In the genomic region with DNA sequence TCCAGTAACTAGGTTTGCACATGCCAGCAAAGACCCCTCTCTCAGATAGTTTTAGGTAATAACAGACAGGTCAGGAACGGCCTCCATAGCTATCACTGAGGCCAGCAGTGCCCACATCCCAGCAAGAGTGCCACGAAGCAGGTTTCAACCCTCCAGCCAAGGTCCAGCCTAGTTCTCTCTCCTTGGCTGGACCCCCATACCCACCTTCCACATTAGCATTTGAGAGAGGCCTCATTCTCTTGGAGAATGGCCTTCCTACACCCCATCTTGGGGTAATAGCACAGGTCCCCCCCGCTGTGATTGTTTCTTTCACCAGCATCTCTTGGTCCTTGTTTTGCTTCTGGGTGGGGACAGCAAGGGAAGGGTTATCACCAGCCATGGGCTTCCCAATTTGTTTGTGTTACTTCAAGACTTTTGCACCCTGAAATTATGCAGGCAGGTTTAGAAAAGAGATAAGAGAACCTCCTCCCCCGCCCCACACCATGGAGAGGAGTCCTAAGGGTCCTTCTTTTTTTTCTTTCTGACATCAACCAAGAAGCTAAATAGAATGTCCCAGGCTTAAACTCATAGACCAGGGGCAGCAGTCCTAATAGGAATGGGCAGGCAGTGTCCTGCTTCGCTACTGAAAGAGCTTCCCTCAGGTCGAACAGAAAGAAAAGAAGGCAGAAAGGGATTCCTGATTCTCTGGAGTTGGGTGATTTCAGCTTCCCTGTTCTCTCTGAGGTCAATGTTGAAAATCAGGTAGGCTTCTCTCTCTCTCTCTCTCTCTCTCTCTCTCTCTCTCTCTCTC, we compare ENCODE assay signal across 20 mouse cellular contexts. TPM values are rescaled to one million over a fixed set of nuclear protein-coding genes. Genes with fewer than 3 reads are reported as not detected.
DNase-seq lines count a peak whose midpoint lies in the region; ATAC-seq lines count a peak whose summit lies in the region.
"Had no signal": no experiment of that assay in that cellular context is flagged by ENCODE, and none has a peak within 500 bp of the region (broad histone marks: within the 10 kb centered on the region; RNA-seq: fewer than 3 reads in every experiment).

No protein-coding gene starts in this region.

- 8% methylated on average over 6 of the region's 6 CpGs for WGBS in embryonic facial prominence, embryonic 12.5 days
- 2% methylated on average over 6 of the region's 6 CpGs for WGBS in embryonic facial prominence, embryonic 10.5 days
- WGBS in hindbrain, embryonic 13.5 days = 5% methylated on average over 6 of the region's 6 CpGs
- 8% methylated on average over 6 of the region's 6 CpGs for WGBS in midbrain, embryonic 11.5 days
- 2% methylated on average over 6 of the region's 6 CpGs for WGBS in neural tube, embryonic 12.5 days

- peaks cover 86% of the 10 kb centered on the region for H3K27me3 ChIP-seq in embryonic facial prominence, embryonic 12.5 days
- H3K27me3 ChIP-seq in embryonic facial prominence, embryonic 10.5 days (replicated peaks; ENCODE audit: low read depth, poor library complexity, severe bottlenecking) = peaks cover 100% of the 10 kb centered on the region
- H3K27me3 ChIP-seq in hindbrain, embryonic 13.5 days = peaks cover 91% of the 10 kb centered on the region
- H3K27me3 ChIP-seq in midbrain, embryonic 11.5 days (ENCODE audit: control insufficient read depth, insufficient read depth, low read length) = peaks cover 76% of the 10 kb centered on the region
- H3K27me3 ChIP-seq in neural tube, embryonic 12.5 days (replicated peaks) = peaks cover 92% of the 10 kb centered on the region

- H3K4me2 ChIP-seq in embryonic facial prominence, embryonic 12.5 days (replicated peaks) = no peak overlapping the region
- H3K4me2 ChIP-seq in hindbrain, embryonic 13.5 days = peak overlapping the region; percentile 61
- peak overlapping the region; percentile 82 for H3K4me2 ChIP-seq in midbrain, embryonic 11.5 days
- 0 out of 2 replicates have a peak overlapping the region, but pooled peaks have one; percentile 1 for H3K4me2 ChIP-seq in neural tube, embryonic 12.5 days (replicated peaks)

- H3K9me3 ChIP-seq in embryonic facial prominence, embryonic 12.5 days = no peaks in the 10 kb centered on the region
- no peaks in the 10 kb centered on the region for H3K9me3 ChIP-seq in embryonic facial prominence, embryonic 10.5 days
- H3K9me3 ChIP-seq in hindbrain, embryonic 13.5 days = no peaks in the 10 kb centered on the region
- no peaks in the 10 kb centered on the region for H3K9me3 ChIP-seq in midbrain, embryonic 11.5 days (ENCODE audit: control insufficient read depth, low read length)
- H3K9me3 ChIP-seq in neural tube, embryonic 12.5 days = no peaks in the 10 kb centered on the region
- H3K9me3 ChIP-seq: heart, embryonic 15.5 days had no signal

- peaks cover 9% of the 10 kb centered on the region; the same call in 1 of the 2 replicates for H3K4me1 ChIP-seq in embryonic facial prominence, embryonic 12.5 days
- peaks cover 30% of the 10 kb centered on the region for H3K4me1 ChIP-seq in embryonic facial prominence, embryonic 10.5 days
- H3K4me1 ChIP-seq in hindbrain, embryonic 13.5 days (replicated peaks) = peaks cover 23% of the 10 kb centered on the region
- peaks cover 12% of the 10 kb centered on the region for H3K4me1 ChIP-seq in midbrain, embryonic 11.5 days (ENCODE audit: control insufficient read depth, insufficient read depth, low read length)
- H3K4me1 ChIP-seq in neural tube, embryonic 12.5 days = peaks cover 19% of the 10 kb centered on the region

- DNase-seq in embryonic facial prominence, embryonic 10.5 days (ENCODE audit: low spot score) = no peak
- peak; percentile 93 for DNase-seq in midbrain, embryonic 11.5 days (ENCODE audit: low spot score, missing footprints)
- DNase-seq in frontal cortex, postnatal 10 days (ENCODE audit: low spot score in 2 of 2) = no peak
- no peak for DNase-seq in adrenal gland, postnatal 36 days
- no peak for DNase-seq in left cerebral cortex, adult 9 months (ENCODE audit: low spot score in 2 of 2)
- DNase-seq: adrenal gland, adult 2 months; layer of hippocampus, adult 9-11 months; liver, postnatal 0 days; thymus, postnatal 36 days had no signal

- no peak for ATAC-seq in embryonic facial prominence, embryonic 12.5 days (ENCODE audit: insufficient number of reproducible peaks, insufficient read depth, low FRiP score, low TSS enrichment)
- no peak for ATAC-seq in hindbrain, embryonic 13.5 days (ENCODE audit: low FRiP score)
- no peak for ATAC-seq in midbrain, embryonic 11.5 days (ENCODE audit: low FRiP score)
- ATAC-seq in neural tube, embryonic 12.5 days (ENCODE audit: low FRiP score, low read depth) = no peak
- ATAC-seq: inflammation-experienced regulatory T-cells, adult 6 months; liver, postnatal 0 days had no signal

- peak overlapping the region; percentile 44; the same call in 1 of the 2 replicates for H3K4me3 ChIP-seq in embryonic facial prominence, embryonic 12.5 days
- H3K4me3 ChIP-seq in embryonic facial prominence, embryonic 10.5 days = no peak overlapping the region
- H3K4me3 ChIP-seq in hindbrain, embryonic 13.5 days = peak overlapping the region; percentile 47
- H3K4me3 ChIP-seq in midbrain, embryonic 11.5 days (ENCODE audit: low read depth, low read length) = peak overlapping the region; percentile 57
- 0 out of 2 replicates have a peak overlapping the region, but pooled peaks have one; percentile 41 for H3K4me3 ChIP-seq in neural tube, embryonic 12.5 days

- no peak overlapping the region for H3K9ac ChIP-seq in embryonic facial prominence, embryonic 12.5 days
- H3K9ac ChIP-seq in hindbrain, embryonic 13.5 days = peak overlapping the region; percentile 77
- peak overlapping the region; percentile 80 for H3K9ac ChIP-seq in midbrain, embryonic 11.5 days (ENCODE audit: low read length)
- 0 out of 2 replicates have a peak overlapping the region, but pooled peaks have one; percentile 29 for H3K9ac ChIP-seq in neural tube, embryonic 12.5 days
- H3K9ac ChIP-seq: heart, embryonic 15.5 days; liver, postnatal 0 days had no signal

- H3K27ac ChIP-seq in embryonic facial prominence, embryonic 12.5 days = no peak overlapping the region
- H3K27ac ChIP-seq in embryonic facial prominence, embryonic 10.5 days (replicated peaks) = no peak overlapping the region
- H3K27ac ChIP-seq in hindbrain, embryonic 13.5 days = peak overlapping the region; percentile 86
- H3K27ac ChIP-seq in midbrain, embryonic 11.5 days (ENCODE audit: low read depth, low read length) = peak overlapping the region; percentile 17; the same call in 1 of the 2 replicates
- no peak overlapping the region for H3K27ac ChIP-seq in neural tube, embryonic 12.5 days
- H3K27ac ChIP-seq: heart, embryonic 15.5 days; macrophage had no signal

- H3K36me3 ChIP-seq in embryonic facial prominence, embryonic 12.5 days = no peaks in the 10 kb centered on the region
- H3K36me3 ChIP-seq in embryonic facial prominence, embryonic 10.5 days (replicated peaks) = no peaks in the 10 kb centered on the region
- no peaks in the 10 kb centered on the region for H3K36me3 ChIP-seq in hindbrain, embryonic 13.5 days
- no peaks in the 10 kb centered on the region for H3K36me3 ChIP-seq in midbrain, embryonic 11.5 days (ENCODE audit: control insufficient read depth, insufficient read depth, low read length)
- H3K36me3 ChIP-seq in neural tube, embryonic 12.5 days = no peaks in the 10 kb centered on the region
- H3K36me3 ChIP-seq: heart, embryonic 15.5 days had no signal

RNA-seq across cellular contexts. Expression of a gene that starts 3.5 kb away (rescaled TPM):
- 1.5 TPM in 2 replicates for polyA plus RNA-seq in embryonic facial prominence, embryonic 12.5 days (2016; fragmentation: Nextera tagmentation; extraction: Ambion mirVana)
- 0.30 and 0.47 TPM in 2 replicates for polyA plus RNA-seq in embryonic facial prominence, embryonic 10.5 days (2016; fragmentation: Nextera tagmentation; extraction: Ambion mirVana)
- 4.0 and 7.8 TPM in 2 replicates for polyA plus RNA-seq in hindbrain, embryonic 13.5 days (2015; fragmentation: Nextera tagmentation; extraction: Ambion mirVana)
- 6.5 and 8.2 TPM in 2 replicates for polyA plus RNA-seq in midbrain, embryonic 11.5 days (2014; fragmentation: Nextera tagmentation; extraction: Ambion mirVana)
- 3.9 and 4.2 TPM in 2 replicates for polyA plus RNA-seq in neural tube, embryonic 12.5 days (2016; fragmentation: Nextera tagmentation; extraction: Ambion mirVana)
- under 1 TPM in 1 of 2 experiments, not detected in 1; 0.10 TPM for total RNA-seq in adrenal gland, postnatal 36 days (2021)
- total RNA-seq: adrenal gland, adult 2 months; left cerebral cortex, postnatal 36 days had no signal
- polyA plus RNA-seq: frontal cortex, adult 2 months; gonadal fat pad, adult 2 months; heart, embryonic 15.5 days; inflammation-experienced regulatory T-cells, adult 6 months; liver, postnatal 0 days; macrophage; small intestine, adult 2 months; stomach, embryonic 14.5 days had no signal

Comparison
In these comparisons a context has a peak if more than half of its experiments do, and no peak if none do; other contexts are left out.
1. H3K27ac ChIP-seq: peak in hindbrain, embryonic 13.5 days (single experiment) and midbrain, embryonic 11.5 days (single experiment); none in embryonic facial prominence, embryonic 12.5 days (single experiment), embryonic facial prominence, embryonic 10.5 days (single experiment) and neural tube, embryonic 12.5 days (single experiment).